ENCODE assay signal across 8 mouse cellular contexts in genomic region chr14:45878428-45878827, GRCm38 (mm10).
DNase-seq lines count a peak whose midpoint lies in the region; ATAC-seq lines count a peak whose summit lies in the region.

No protein-coding gene starts in this region.

- no peaks in the 10 kb centered on the region for H3K4me1 ChIP-seq in forebrain, embryonic 11.5 days (replicated peaks; ENCODE audit: control insufficient read depth, insufficient read depth, low read length)
- no peaks in the 10 kb centered on the region for H3K4me1 ChIP-seq in hindbrain, embryonic 10.5 days (replicated peaks)

- no peaks in the 10 kb centered on the region for H3K27me3 ChIP-seq in forebrain, embryonic 11.5 days (ENCODE audit: control insufficient read depth, insufficient read depth, low read length)
- H3K27me3 ChIP-seq in hindbrain, embryonic 10.5 days (ENCODE audit: insufficient read depth, poor library complexity, severe bottlenecking) = 0 out of 2 replicates have a peak, but pooled peaks cover 5% of the 10 kb centered on the region

- DNase-seq in Muller cell, postnatal 12 days (ENCODE audit: inconsistent ontology term) = peak; percentile 37
- DNase-seq in brain, embryonic 18.5 days (ENCODE audit: low read depth, low spot score) = peak; percentile 28
- peak; percentile 68 for DNase-seq in forebrain, embryonic 11.5 days (ENCODE audit: low spot score)
- peak; percentile 45 for DNase-seq in hindbrain, embryonic 10.5 days (ENCODE audit: low spot score)
- peak; percentile 11 to 24 for DNase-seq in layer of hippocampus, postnatal 14 days (ENCODE audit: low spot score in 2 of 2)
- peak; percentile 24 for DNase-seq in right cerebral cortex, postnatal 4 days
- no peak for DNase-seq in B cell, adult 2 months

- H3K4me3 ChIP-seq in forebrain, embryonic 11.5 days (ENCODE audit: low read depth, low read length) = no peak overlapping the region
- peak overlapping the region; percentile 1; the same call in 1 of the 2 replicates for H3K4me3 ChIP-seq in hindbrain, embryonic 10.5 days

- no peak for ATAC-seq in forebrain, embryonic 11.5 days (replicated peaks; ENCODE audit: low FRiP score)
- ATAC-seq in megakaryocyte progenitor cell, adult 5-6 weeks (replicated peaks; ENCODE audit: poor library complexity) = 0 out of 2 replicates have a peak, but pooled peaks have one; percentile 44

- no peak overlapping the region for H3K4me2 ChIP-seq in forebrain, embryonic 11.5 days (ENCODE audit: low read depth, low read length, severe bottlenecking)

- H3K27ac ChIP-seq in forebrain, embryonic 11.5 days (ENCODE audit: low read depth, low read length) = no peak overlapping the region
- H3K27ac ChIP-seq in hindbrain, embryonic 10.5 days = no peak overlapping the region

- 15% methylated on average over 9 of the region's 9 CpGs for WGBS in forebrain, embryonic 11.5 days
- WGBS in hindbrain, embryonic 10.5 days = 21% methylated on average over 9 of the region's 9 CpGs

- H3K36me3 ChIP-seq in forebrain, embryonic 11.5 days (ENCODE audit: control insufficient read depth, insufficient read depth, low read length) = no peaks in the 10 kb centered on the region
- no peaks in the 10 kb centered on the region for H3K36me3 ChIP-seq in hindbrain, embryonic 10.5 days

- no peaks in the 10 kb centered on the region for H3K9me3 ChIP-seq in forebrain, embryonic 11.5 days (ENCODE audit: control insufficient read depth, low read length)
- no peaks in the 10 kb centered on the region for H3K9me3 ChIP-seq in hindbrain, embryonic 10.5 days

- H3K9ac ChIP-seq in forebrain, embryonic 11.5 days (ENCODE audit: low read length) = no peak overlapping the region

Comparison
In these comparisons a context has a peak if more than half of its experiments do, and no peak if none do; other contexts are left out.
1. DNase-seq: peak in Muller cell, postnatal 12 days (single experiment), brain, embryonic 18.5 days (single experiment), forebrain, embryonic 11.5 days (single experiment), hindbrain, embryonic 10.5 days (single experiment), layer of hippocampus, postnatal 14 days (2 of 2) and right cerebral cortex, postnatal 4 days (single experiment); none in B cell, adult 2 months (0 of 2).